Mouse (Mus musculus): Measurements from ENCODE around the gene Foxf2. TPM values are rescaled to one million over a fixed set of nuclear protein-coding genes. Genes with fewer than 3 reads are reported as not detected.

Foxf2 gene
- polyA plus RNA-seq, 1 experiment from 2014 or later = 9.1 TPM

- H3K4me2 ChIP-seq (replicated peaks; ENCODE audit: low read depth, low read length) = peak overlapping the region; percentile 40
- no peaks in the 10 kb centered on the region for H3K9me3 ChIP-seq (ENCODE audit: control insufficient read depth, low read length)
- no peaks in the 10 kb centered on the region for H3K36me3 ChIP-seq (ENCODE audit: control insufficient read depth, insufficient read depth, low read length)
- H3K9ac ChIP-seq (ENCODE audit: low read depth, low read length) = peak overlapping the region; percentile 27; the same call in 1 of the 2 replicates
- peaks cover 83% of the 10 kb centered on the region for H3K27me3 ChIP-seq (ENCODE audit: control insufficient read depth, insufficient read depth, low read length)
- peak overlapping the region; percentile 23 for H3K4me3 ChIP-seq (ENCODE audit: low read depth, low read length)
- no peak overlapping the region for H3K27ac ChIP-seq (ENCODE audit: low read depth, low read length)
- ATAC-seq (ENCODE audit: low FRiP score) = no peak
- peak; percentile 68 for DNase-seq (ENCODE audit: low spot score)
- WGBS = under 1% methylated on average over 40 of the region's 40 CpGs
- H3K4me1 ChIP-seq (replicated peaks; ENCODE audit: control insufficient read depth, insufficient read depth, low read length) = peaks cover 17% of the 10 kb centered on the region
Measured at GRCm38 (mm10) chr13:31629321-31629851, 3.8 kb downstream of the Foxf2 start.

GRCm38 (mm10) chr13:31630051-31630450 lies 4.4 kb downstream of the Foxf2 start:
- ATAC-seq (ENCODE audit: low FRiP score) (no peak), DNase-seq (ENCODE audit: low spot score) (peak; percentile 55)
- Histone ChIP-seq H3K9ac (ENCODE audit: low read depth, low read length) (no peak overlapping the region), H3K4me1 (replicated peaks; ENCODE audit: control insufficient read depth, insufficient read depth, low read length) (peaks cover 16% of the 10 kb centered on the region), H3K4me2 (replicated peaks; ENCODE audit: low read depth, low read length) (no peak overlapping the region; the same call in 1 of the 2 replicates), H3K27ac (ENCODE audit: low read depth, low read length) (no peak overlapping the region), H3K36me3 (ENCODE audit: control insufficient read depth, insufficient read depth, low read length) (no peaks in the 10 kb centered on the region), H3K9me3 (ENCODE audit: control insufficient read depth, low read length) (no peaks in the 10 kb centered on the region), H3K4me3 (ENCODE audit: low read depth, low read length) (peak overlapping the region; percentile 23; the same call in 1 of the 2 replicates), H3K27me3 (ENCODE audit: control insufficient read depth, insufficient read depth, low read length) (peaks cover 76% of the 10 kb centered on the region)
- 7% methylated on average over 12 of the region's 12 CpGs for WGBS

- no peak overlapping the region for H3K9ac ChIP-seq (ENCODE audit: low read depth, low read length)
- H3K36me3 ChIP-seq (ENCODE audit: control insufficient read depth, insufficient read depth, low read length) = no peaks in the 10 kb centered on the region
- H3K4me1 ChIP-seq (replicated peaks; ENCODE audit: control insufficient read depth, insufficient read depth, low read length) = peaks cover 11% of the 10 kb centered on the region
- no peak overlapping the region for H3K4me3 ChIP-seq (ENCODE audit: low read depth, low read length)
- WGBS = 4% methylated on average over 10 of the region's 10 CpGs
- H3K4me2 ChIP-seq (replicated peaks; ENCODE audit: low read depth, low read length) = no peak overlapping the region
- peak; percentile 51 for DNase-seq (ENCODE audit: low spot score)
- H3K27ac ChIP-seq (ENCODE audit: low read depth, low read length) = no peak overlapping the region
- no peak for ATAC-seq (ENCODE audit: low FRiP score)
- peaks cover 71% of the 10 kb centered on the region for H3K27me3 ChIP-seq (ENCODE audit: control insufficient read depth, insufficient read depth, low read length)
- no peaks in the 10 kb centered on the region for H3K9me3 ChIP-seq (ENCODE audit: control insufficient read depth, low read length)
Measured at GRCm38 (mm10) chr13:31630551-31630950, 4.9 kb downstream of the Foxf2 start.

- Histone ChIP-seq H3K27ac (ENCODE audit: low read depth, low read length) (no peak overlapping the region), H3K27me3 (ENCODE audit: control insufficient read depth, insufficient read depth, low read length) (peaks cover 64% of the 10 kb centered on the region), H3K9ac (ENCODE audit: low read depth, low read length) (no peak overlapping the region), H3K9me3 (ENCODE audit: control insufficient read depth, low read length) (no peaks in the 10 kb centered on the region), H3K36me3 (ENCODE audit: control insufficient read depth, insufficient read depth, low read length) (no peaks in the 10 kb centered on the region), H3K4me2 (replicated peaks; ENCODE audit: low read depth, low read length) (no peak overlapping the region), H3K4me1 (replicated peaks; ENCODE audit: control insufficient read depth, insufficient read depth, low read length) (peaks cover 6% of the 10 kb centered on the region; the same call in 1 of the 2 replicates), H3K4me3 (ENCODE audit: low read depth, low read length) (no peak overlapping the region)
- DNase-seq (ENCODE audit: low spot score) = peak; percentile 30
- 18% methylated on average over 3 of the region's 3 CpGs for WGBS
- ATAC-seq (ENCODE audit: low FRiP score) = no peak
Measured at GRCm38 (mm10) chr13:31631291-31631690, 5.7 kb downstream of the Foxf2 start.

GRCm38 (mm10) chr13:31632450-31632849 lies 6.8 kb downstream of the Foxf2 start:
- H3K27ac ChIP-seq (ENCODE audit: low read depth, low read length) = no peak overlapping the region
- no peak overlapping the region for H3K9ac ChIP-seq (ENCODE audit: low read depth, low read length)
- H3K9me3 ChIP-seq (ENCODE audit: control insufficient read depth, low read length) = no peaks in the 10 kb centered on the region
- 0 out of 2 replicates have a peak, but pooled peaks cover 2% of the 10 kb centered on the region for H3K4me1 ChIP-seq (replicated peaks; ENCODE audit: control insufficient read depth, insufficient read depth, low read length)
- WGBS = under 1% methylated on average over 13 of the region's 13 CpGs
- peaks cover 52% of the 10 kb centered on the region for H3K27me3 ChIP-seq (ENCODE audit: control insufficient read depth, insufficient read depth, low read length)
- peak; percentile 41; the same call in 1 of the 2 replicates for ATAC-seq (ENCODE audit: low FRiP score)
- H3K4me2 ChIP-seq (replicated peaks; ENCODE audit: low read depth, low read length) = no peak overlapping the region
- H3K36me3 ChIP-seq (ENCODE audit: control insufficient read depth, insufficient read depth, low read length) = no peaks in the 10 kb centered on the region
- peak; percentile 86 for DNase-seq (ENCODE audit: low spot score)
- H3K4me3 ChIP-seq (ENCODE audit: low read depth, low read length) = no peak overlapping the region

GRCm38 (mm10) chr13:31633259-31633658 lies 7.6 kb downstream of the Foxf2 start:
- Histone ChIP-seq H3K9ac (ENCODE audit: low read depth, low read length) (no peak overlapping the region), H3K27ac (ENCODE audit: low read depth, low read length) (no peak overlapping the region), H3K4me3 (ENCODE audit: low read depth, low read length) (no peak overlapping the region), H3K4me1 (replicated peaks; ENCODE audit: control insufficient read depth, insufficient read depth, low read length) (0 out of 2 replicates have a peak, but pooled peaks cover 2% of the 10 kb centered on the region), H3K27me3 (ENCODE audit: control insufficient read depth, insufficient read depth, low read length) (peaks cover 44% of the 10 kb centered on the region), H3K4me2 (replicated peaks; ENCODE audit: low read depth, low read length) (no peak overlapping the region), H3K9me3 (ENCODE audit: control insufficient read depth, low read length) (no peaks in the 10 kb centered on the region), H3K36me3 (ENCODE audit: control insufficient read depth, insufficient read depth, low read length) (no peaks in the 10 kb centered on the region)
- DNase-seq (ENCODE audit: low spot score) = no peak
- ATAC-seq (ENCODE audit: low FRiP score) = no peak
- WGBS = 75% methylated on average over 4 of the region's 4 CpGs

- Histone ChIP-seq H3K36me3 (ENCODE audit: control insufficient read depth, insufficient read depth, low read length) (no peaks in the 10 kb centered on the region), H3K27me3 (ENCODE audit: control insufficient read depth, insufficient read depth, low read length) (peaks cover 21% of the 10 kb centered on the region), H3K4me2 (replicated peaks; ENCODE audit: low read depth, low read length) (no peak overlapping the region), H3K4me3 (ENCODE audit: low read depth, low read length) (no peak overlapping the region), H3K4me1 (replicated peaks; ENCODE audit: control insufficient read depth, insufficient read depth, low read length) (no peaks in the 10 kb centered on the region), H3K27ac (ENCODE audit: low read depth, low read length) (no peak overlapping the region), H3K9ac (ENCODE audit: low read depth, low read length) (no peak overlapping the region), H3K9me3 (ENCODE audit: control insufficient read depth, low read length) (no peaks in the 10 kb centered on the region)
- WGBS = 67% methylated on average over 4 of the region's 4 CpGs
- ATAC-seq (ENCODE audit: low FRiP score) (no peak), DNase-seq (ENCODE audit: low spot score) (no peak)
Measured at GRCm38 (mm10) chr13:31635546-31635945, 9.9 kb downstream of the Foxf2 start.

- no peaks in the 10 kb centered on the region for H3K36me3 ChIP-seq (ENCODE audit: control insufficient read depth, insufficient read depth, low read length)
- no peaks in the 10 kb centered on the region for H3K4me1 ChIP-seq (replicated peaks; ENCODE audit: control insufficient read depth, insufficient read depth, low read length)
- DNase-seq (ENCODE audit: low spot score) (no peak), ATAC-seq (ENCODE audit: low FRiP score) (no peak)
- WGBS = 89% methylated on average over 5 of the region's 5 CpGs
- no peaks in the 10 kb centered on the region for H3K27me3 ChIP-seq (ENCODE audit: control insufficient read depth, insufficient read depth, low read length)
- no peak overlapping the region for H3K27ac ChIP-seq (ENCODE audit: low read depth, low read length)
- H3K4me3 ChIP-seq (ENCODE audit: low read depth, low read length) = no peak overlapping the region
- H3K9me3 ChIP-seq (ENCODE audit: control insufficient read depth, low read length) = no peaks in the 10 kb centered on the region
- no peak overlapping the region for H3K9ac ChIP-seq (ENCODE audit: low read depth, low read length)
- H3K4me2 ChIP-seq (replicated peaks; ENCODE audit: low read depth, low read length) = no peak overlapping the region
Measured at GRCm38 (mm10) chr13:31641517-31641916, 15.9 kb downstream of the Foxf2 start.

GRCm38 (mm10) chr13:31652131-31652745 lies 26.6 kb downstream of the Foxf2 start:
- Histone ChIP-seq H3K4me3 (ENCODE audit: low read depth, low read length) (no peak overlapping the region), H3K9ac (ENCODE audit: low read depth, low read length) (no peak overlapping the region), H3K4me1 (replicated peaks; ENCODE audit: control insufficient read depth, insufficient read depth, low read length) (no peaks in the 10 kb centered on the region), H3K27me3 (ENCODE audit: control insufficient read depth, insufficient read depth, low read length) (no peaks in the 10 kb centered on the region), H3K36me3 (ENCODE audit: control insufficient read depth, insufficient read depth, low read length) (no peaks in the 10 kb centered on the region), H3K9me3 (ENCODE audit: control insufficient read depth, low read length) (no peaks in the 10 kb centered on the region), H3K4me2 (replicated peaks; ENCODE audit: low read depth, low read length) (no peak overlapping the region), H3K27ac (ENCODE audit: low read depth, low read length) (no peak overlapping the region)
- DNase-seq (ENCODE audit: low spot score) = no peak
- no peak for ATAC-seq (ENCODE audit: low FRiP score)
- WGBS = 82% methylated on average over 20 of the region's 20 CpGs

Measured in hindbrain, embryonic 11.5 days (tissue).